Mouse (Mus musculus) forebrain, embryonic 11.5 days (tissue): ENCODE data around the gene Spcs1. TPM values are rescaled to one million over a fixed set of nuclear protein-coding genes. Genes with fewer than 3 reads are reported as not detected.

Source experiments
- ATAC-seq: fragments of 200-750 bp; cut with Nextera tagmentation; replicated peaks from 2 replicates; pipeline ENCODE4 v1.8.0; 2017; ENCODE audit warnings: moderate TSS enrichment; ENCODE audit not compliant: low FRiP score
- DNase-seq: peaks from one replicate; pipeline ENCODE4 v3.0.0-alpha.2; 2017; ENCODE audit warnings: low spot score
- H3K27ac ChIP-seq: fragments of 300-500 bp; sonication (generic); 2 replicates; pipeline ENCODE4 v1.5.1; 2014; ENCODE audit warnings: low read depth, low read length
- H3K27me3 ChIP-seq: fragments of 300-500 bp; sonication (generic); 2 replicates; pipeline ENCODE4 v1.6.1; 2014; ENCODE audit warnings: mild to moderate bottlenecking, low read length, mixed read lengths; ENCODE audit not compliant: control insufficient read depth, insufficient read depth
- H3K36me3 ChIP-seq: fragments of 300-500 bp; sonication (generic); 2 replicates; pipeline ENCODE4 v1.6.1; 2014; ENCODE audit warnings: mild to moderate bottlenecking, low read length, moderate library complexity, mixed read lengths; ENCODE audit not compliant: control insufficient read depth, insufficient read depth
- H3K4me1 ChIP-seq: fragments of 300-500 bp; sonication (generic); replicated peaks from 2 replicates; pipeline ENCODE4 v1.6.1; 2014; ENCODE audit warnings: low read length, mixed read lengths; ENCODE audit not compliant: control insufficient read depth, insufficient read depth
- H3K4me2 ChIP-seq: fragments of 300-500 bp; sonication (generic); 2 replicates; pipeline ENCODE4 v1.6.1; 2014; ENCODE audit warnings: low read depth, mild to moderate bottlenecking, low read length, moderate library complexity, mixed read lengths; ENCODE audit not compliant: severe bottlenecking
- H3K4me3 ChIP-seq: fragments of 300-500 bp; sonication (generic); 2 replicates; pipeline ENCODE4 v1.5.1; 2014; ENCODE audit warnings: low read depth, low read length
- H3K9ac ChIP-seq: fragments of 300-500 bp; sonication (generic); 2 replicates; pipeline ENCODE4 v1.6.1; 2014; ENCODE audit warnings: low read length
- H3K9me3 ChIP-seq: fragments of 300-500 bp; sonication (generic); 2 replicates; pipeline ENCODE4 v1.6.1; 2016; ENCODE audit warnings: low read length, mixed read lengths; ENCODE audit not compliant: control insufficient read depth
- WGBS: fragments of 180-500 bp; shearing (Covaris S2); extraction: QIAGEN DNeasy Blood & Tissue Kit; methylation state at CpG from one replicate; pipeline ENCODE4 v1.1.7; 2014; 5-methylcytosine and 5-hydroxymethylcytosine counted together
- polyA plus RNA-seq: library from polyadenylated mRNA; unstranded; fragments of >200 nt; fragmentation: Nextera tagmentation; extraction: Ambion mirVana; gene quantifications from 2 replicates; pipeline ENCODE4 v1.2.1, GENCODE M21; 2014

Gene Spcs1
- polyA plus RNA-seq, 1 experiment from 2014 or later, result 251 TPM

DNA sequence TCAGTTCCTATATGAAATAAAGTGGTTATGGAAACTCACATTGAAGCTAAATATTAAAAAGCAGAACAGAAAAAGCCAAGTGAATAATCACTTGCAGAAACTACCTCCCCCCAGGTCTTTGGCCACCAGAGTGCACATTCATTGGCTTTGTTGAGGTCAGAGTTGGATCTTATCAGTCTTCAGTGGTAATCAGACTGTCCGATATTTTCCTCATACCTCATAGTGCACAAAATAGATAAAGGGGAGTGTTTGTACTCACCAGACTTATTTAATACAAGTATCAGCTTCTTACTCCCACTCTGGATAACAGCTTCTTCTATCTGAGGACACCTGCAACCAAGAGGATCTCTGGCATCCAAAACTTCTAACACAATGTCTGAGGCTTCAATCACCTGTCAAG is 14.6 kb upstream of the Spcs1 start:
- H3K36me3 ChIP-seq, result peaks cover 24% of the 10 kb centered on the region
- H3K9me3 ChIP-seq, result no peaks in the 10 kb centered on the region
- no peak overlapping the region for H3K4me3 ChIP-seq
- ATAC-seq (no peak), DNase-seq (no peak)
- H3K27ac ChIP-seq, result no peak overlapping the region
- peaks cover 3% of the 10 kb centered on the region; the same call in 1 of the 2 replicates for H3K4me1 ChIP-seq
- H3K4me2 ChIP-seq, result no peak overlapping the region
- H3K9ac ChIP-seq, result no peak overlapping the region
- no peaks in the 10 kb centered on the region for H3K27me3 ChIP-seq
- WGBS, result 90% methylated on average over 1 of the region's 1 CpGs

- H3K9me3 ChIP-seq, result no peaks in the 10 kb centered on the region
- ATAC-seq (no peak), DNase-seq (no peak)
- 98% methylated on average over 2 of the region's 2 CpGs for WGBS
- H3K9ac ChIP-seq, result no peak overlapping the region
- no peak overlapping the region for H3K27ac ChIP-seq
- no peak overlapping the region for H3K4me2 ChIP-seq
- no peaks in the 10 kb centered on the region; the same call in 1 of the 2 replicates for H3K4me1 ChIP-seq
- no peak overlapping the region for H3K4me3 ChIP-seq
- H3K36me3 ChIP-seq, result peaks cover 26% of the 10 kb centered on the region
- no peaks in the 10 kb centered on the region for H3K27me3 ChIP-seq
These were observed 12.5 kb upstream of the Spcs1 start for GRCm38 (mm10) chr14:31013928-31014327.

GRCm38 (mm10) chr14:31011588-31011987 is 10.1 kb upstream of the Spcs1 start:
- Histone ChIP-seq H3K9ac (no peak overlapping the region), H3K9me3 (no peaks in the 10 kb centered on the region), H3K4me2 (no peak overlapping the region), H3K36me3 (peaks cover 19% of the 10 kb centered on the region), H3K4me3 (no peak overlapping the region), H3K4me1 (no peaks in the 10 kb centered on the region), H3K27me3 (no peaks in the 10 kb centered on the region), H3K27ac (no peak overlapping the region)
- ATAC-seq (no peak), DNase-seq (no peak)
- 89% methylated on average over 3 of the region's 3 CpGs for WGBS

- 94% methylated on average over 5 of the region's 5 CpGs for WGBS
- H3K4me1 ChIP-seq, result peaks cover 5% of the 10 kb centered on the region; the same call in 1 of the 2 replicates
- no peak overlapping the region for H3K4me2 ChIP-seq
- H3K27me3 ChIP-seq, result no peaks in the 10 kb centered on the region
- H3K9me3 ChIP-seq, result no peaks in the 10 kb centered on the region
- DNase-seq (no peak), ATAC-seq (no peak)
- H3K27ac ChIP-seq, result no peak overlapping the region
- H3K4me3 ChIP-seq, result no peak overlapping the region
- H3K36me3 ChIP-seq, result peaks cover 5% of the 10 kb centered on the region; the same call in 1 of the 2 replicates
- H3K9ac ChIP-seq, result no peak overlapping the region
These were observed 5.3 kb upstream of the Spcs1 start for GRCm38 (mm10) chr14:31006779-31007178.

DNA sequence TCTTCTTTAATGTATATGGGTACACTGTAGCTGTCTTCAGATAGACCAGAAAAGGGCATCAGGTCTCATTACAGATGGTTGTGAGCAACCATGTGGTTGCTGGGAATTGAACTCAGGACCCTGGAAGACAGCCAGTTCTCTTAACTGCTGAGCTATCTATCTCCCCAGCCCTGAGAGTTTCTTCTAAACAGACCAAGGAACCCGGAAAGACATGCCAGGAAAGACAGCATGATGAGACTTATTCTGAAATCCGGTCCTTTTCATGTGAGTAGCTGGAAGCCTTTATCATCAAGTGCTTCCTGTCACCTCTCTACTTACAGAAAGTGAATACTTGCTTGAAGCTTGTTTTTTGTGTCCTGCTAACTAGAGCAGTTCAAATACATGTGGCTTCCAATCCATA is 3.1 kb upstream of the Spcs1 start:
- Histone ChIP-seq H3K4me3 (no peak overlapping the region), H3K27me3 (no peaks in the 10 kb centered on the region), H3K27ac (no peak overlapping the region), H3K9me3 (no peaks in the 10 kb centered on the region), H3K9ac (no peak overlapping the region), H3K36me3 (no peaks in the 10 kb centered on the region), H3K4me1 (peaks cover 9% of the 10 kb centered on the region; the same call in 1 of the 2 replicates), H3K4me2 (no peak overlapping the region)
- 85% methylated on average over 2 of the region's 2 CpGs for WGBS
- ATAC-seq (no peak), DNase-seq (no peak)

DNA sequence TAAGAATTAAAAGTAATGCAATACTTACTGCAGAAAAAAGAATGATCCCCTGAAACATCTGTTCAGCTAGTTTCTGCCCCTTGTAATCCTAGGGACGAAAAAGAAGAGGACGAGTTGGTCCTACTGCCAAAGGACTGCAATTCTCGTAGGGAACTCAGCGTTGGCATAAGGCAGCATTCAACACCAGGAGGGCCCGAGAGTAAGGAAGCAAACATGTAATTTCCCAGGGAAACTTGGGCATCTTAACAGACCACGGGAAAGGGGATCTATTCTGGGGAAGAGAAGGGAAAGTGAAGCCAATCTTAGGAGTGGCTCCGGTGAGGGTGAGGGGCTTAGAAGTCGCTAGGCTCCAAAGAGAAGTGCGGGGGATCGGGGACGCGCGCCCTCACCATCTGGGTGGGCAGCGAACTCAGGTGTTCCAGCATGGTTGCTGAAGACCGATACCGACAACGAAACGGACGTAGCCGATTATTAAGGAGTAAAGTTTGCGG is 611 bp downstream of the Spcs1 start:
- no peaks in the 10 kb centered on the region for H3K9me3 ChIP-seq
- no peaks in the 10 kb centered on the region for H3K36me3 ChIP-seq
- H3K4me1 ChIP-seq, result peaks cover 9% of the 10 kb centered on the region; the same call in 1 of the 2 replicates
- peak overlapping the region; percentile 92 for H3K9ac ChIP-seq
- under 1% methylated on average over 21 of the region's 21 CpGs for WGBS
- ATAC-seq, result peak; percentile 39; the same call in 1 of the 2 replicates
- H3K27me3 ChIP-seq, result no peaks in the 10 kb centered on the region
- no peak for DNase-seq
- peak overlapping the region; percentile 79 for H3K4me2 ChIP-seq
- H3K4me3 ChIP-seq, result peak overlapping the region; percentile 91
- peak overlapping the region; percentile 85 for H3K27ac ChIP-seq

- Histone ChIP-seq H3K9me3 (no peaks in the 10 kb centered on the region), H3K27me3 (no peaks in the 10 kb centered on the region), H3K9ac (peak overlapping the region; percentile 92), H3K4me2 (peak overlapping the region; percentile 79), H3K27ac (no peak overlapping the region), H3K4me3 (peak overlapping the region; percentile 91), H3K36me3 (no peaks in the 10 kb centered on the region), H3K4me1 (peaks cover 9% of the 10 kb centered on the region; the same call in 1 of the 2 replicates)
- WGBS, result 62% methylated on average over 10 of the region's 10 CpGs
- ATAC-seq (no peak), DNase-seq (no peak)
These were observed 1.1 kb downstream of the Spcs1 start for GRCm38 (mm10) chr14:31000356-31000755.

GRCm38 (mm10) chr14:30996417-30996816 is 5.1 kb downstream of the Spcs1 start:
- H3K4me1 ChIP-seq, result 0 out of 2 replicates have a peak, but pooled peaks cover 4% of the 10 kb centered on the region
- no peak for DNase-seq
- no peak overlapping the region for H3K9ac ChIP-seq
- ATAC-seq, result no peak
- no peak overlapping the region for H3K4me3 ChIP-seq
- H3K27ac ChIP-seq, result no peak overlapping the region
- H3K4me2 ChIP-seq, result no peak overlapping the region
- no peaks in the 10 kb centered on the region for H3K27me3 ChIP-seq
- no peaks in the 10 kb centered on the region for H3K36me3 ChIP-seq
- no peaks in the 10 kb centered on the region for H3K9me3 ChIP-seq

GRCm38 (mm10) chr14:30976222-30976621 is 25.2 kb downstream of the Spcs1 start:
- 86% methylated on average over 3 of the region's 3 CpGs for WGBS
- no peak for DNase-seq
- no peak for ATAC-seq
- Histone ChIP-seq H3K9me3 (no peaks in the 10 kb centered on the region), H3K4me2 (no peak overlapping the region), H3K9ac (no peak overlapping the region), H3K27me3 (no peaks in the 10 kb centered on the region), H3K27ac (no peak overlapping the region), H3K36me3 (peaks cover 2% of the 10 kb centered on the region; the same call in 1 of the 2 replicates), H3K4me3 (no peak overlapping the region), H3K4me1 (no peaks in the 10 kb centered on the region)
